Mouse (Mus musculus): ENCODE data around the gene Topbp1.

The Topbp1 gene

DNA sequence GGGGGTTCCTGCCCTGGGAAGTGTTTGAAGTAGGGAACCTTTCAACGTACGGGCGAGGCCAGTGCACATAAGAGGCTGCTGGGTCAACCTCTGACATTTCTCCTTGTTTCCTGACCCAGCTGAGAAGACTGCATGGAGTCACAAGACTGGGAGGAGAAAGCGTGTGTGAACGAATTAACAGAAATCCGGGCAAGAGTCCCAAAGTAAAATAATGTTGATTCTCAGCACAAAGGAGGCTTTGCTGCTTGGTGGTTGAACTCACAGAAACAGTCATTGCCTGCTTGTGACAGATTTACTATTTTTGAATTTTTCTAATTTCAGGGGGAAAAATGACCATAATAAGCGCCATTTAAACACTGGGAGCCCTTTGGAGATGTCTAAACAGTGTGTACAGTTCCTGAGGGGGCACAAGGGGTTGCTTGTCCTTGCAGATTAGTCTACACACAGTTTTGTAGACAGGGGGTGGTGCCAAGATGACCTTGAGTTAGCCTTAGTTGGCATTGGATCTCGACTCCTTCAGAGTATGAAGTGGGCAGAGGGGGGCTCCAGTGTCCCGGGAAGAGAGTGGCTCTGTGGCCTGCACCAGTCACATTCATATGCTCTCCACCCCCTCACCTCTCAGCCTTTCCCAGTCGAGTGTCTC, 82.1 kb downstream of the Topbp1 start:
- no peak for DNase-seq

DNA sequence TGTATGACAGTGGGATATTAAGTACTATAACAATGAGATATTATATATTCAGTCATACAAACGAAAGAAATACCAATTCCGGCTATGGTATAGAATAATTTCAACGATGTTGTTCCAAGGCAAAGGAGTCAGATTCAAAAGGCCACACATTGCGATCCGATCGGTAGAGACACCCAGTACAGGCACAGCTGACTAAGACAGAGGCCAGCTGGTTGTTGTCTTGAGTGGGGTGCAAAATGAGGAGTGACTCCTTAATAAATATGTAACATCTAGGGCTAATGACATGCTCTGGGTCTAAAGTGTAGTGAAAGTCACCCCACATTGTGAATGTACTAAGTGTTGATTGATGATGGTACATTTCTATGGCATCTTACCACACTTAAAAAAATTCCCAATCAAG, 84.2 kb downstream of the Topbp1 start:
- no peak for DNase-seq

DNA sequence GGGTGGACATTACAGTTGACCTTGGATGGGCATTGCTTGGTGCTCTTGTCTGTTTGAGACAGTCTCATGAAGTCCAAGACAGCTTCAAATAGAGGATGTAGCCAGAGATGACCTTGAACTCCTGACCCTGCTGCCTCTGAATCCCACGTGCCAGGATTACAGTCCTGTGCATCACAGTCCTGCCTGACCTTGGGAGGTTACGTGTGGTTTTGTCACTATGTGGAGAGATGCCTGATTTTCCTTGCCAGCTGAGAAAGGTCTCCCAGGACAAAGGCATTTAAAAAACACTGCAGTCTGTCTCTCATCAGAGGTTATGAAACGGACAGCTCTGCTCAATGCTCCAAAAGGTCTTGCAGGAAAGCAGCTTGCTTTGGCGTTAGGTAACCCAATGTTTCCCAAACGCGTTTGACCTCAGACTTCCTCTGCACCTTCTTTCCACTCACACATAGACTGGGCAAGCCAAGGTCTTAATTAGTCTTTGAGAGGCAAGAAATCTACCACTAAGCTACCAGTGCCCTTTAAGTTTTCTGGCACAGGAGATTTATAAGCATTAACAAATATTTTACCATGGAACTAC, 86.9 kb downstream of the Topbp1 start:
- no peak for DNase-seq

DNA sequence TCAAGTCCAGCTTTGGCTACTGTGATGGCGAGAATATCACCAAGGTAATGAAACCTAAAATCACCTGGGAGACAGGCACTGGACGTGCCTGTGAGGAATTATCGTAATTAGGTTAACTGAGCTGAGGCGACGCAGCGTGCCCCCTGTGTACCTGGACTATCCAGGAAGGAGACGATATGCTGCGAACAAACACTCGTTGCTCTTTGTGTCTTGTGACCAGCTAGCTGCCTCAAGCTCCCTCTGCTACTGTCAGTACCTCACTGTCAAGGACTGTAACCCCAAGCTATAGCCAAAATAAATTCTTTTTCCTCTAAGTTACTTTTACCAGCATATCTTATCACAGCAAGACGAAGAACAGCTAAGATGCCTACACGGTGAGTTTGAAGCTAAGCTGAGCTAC, 88.2 kb downstream of the Topbp1 start:
- no peak for DNase-seq

DNA sequence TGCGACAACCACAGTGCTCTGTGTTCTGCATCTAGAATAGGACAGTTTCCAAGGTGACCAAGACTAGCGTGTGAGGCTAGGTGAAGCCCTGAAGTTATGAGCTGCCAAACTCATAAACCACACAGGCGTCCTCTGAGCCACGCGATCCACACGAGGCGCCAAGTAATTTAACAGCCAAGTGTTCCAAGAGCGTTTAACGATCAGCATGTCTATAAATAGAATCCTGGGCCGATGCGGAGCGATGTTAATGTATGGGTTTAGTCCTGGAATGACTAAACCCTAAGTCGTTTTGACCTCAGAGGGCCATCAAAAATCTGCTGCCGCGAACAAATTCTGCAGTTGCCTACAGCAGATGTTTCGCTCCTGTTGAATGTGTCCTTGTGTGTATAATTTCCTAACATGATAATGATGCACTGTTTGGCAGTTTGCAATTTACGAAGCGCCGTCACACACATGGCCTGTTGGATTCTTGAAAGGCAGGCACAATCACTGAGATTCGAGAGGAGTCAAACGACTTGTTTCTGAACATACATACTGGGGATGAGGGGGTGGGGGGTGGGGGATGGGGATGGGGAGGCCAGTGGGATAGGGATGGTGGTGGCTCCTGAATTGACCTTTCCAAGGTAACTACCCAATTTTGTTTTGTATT, 93.6 kb downstream of the Topbp1 start:
- no peak for DNase-seq

All from thymus, postnatal 14 days (tissue).